Mouse (Mus musculus): ENCODE measurements around the gene Zfyve27. TPM values are rescaled to one million over a fixed set of nuclear protein-coding genes. Genes with fewer than 3 reads are reported as not detected.

Zfyve27 gene
- polyA plus RNA-seq, 1 experiment from 2014 or later: 35.5 TPM

DNA sequence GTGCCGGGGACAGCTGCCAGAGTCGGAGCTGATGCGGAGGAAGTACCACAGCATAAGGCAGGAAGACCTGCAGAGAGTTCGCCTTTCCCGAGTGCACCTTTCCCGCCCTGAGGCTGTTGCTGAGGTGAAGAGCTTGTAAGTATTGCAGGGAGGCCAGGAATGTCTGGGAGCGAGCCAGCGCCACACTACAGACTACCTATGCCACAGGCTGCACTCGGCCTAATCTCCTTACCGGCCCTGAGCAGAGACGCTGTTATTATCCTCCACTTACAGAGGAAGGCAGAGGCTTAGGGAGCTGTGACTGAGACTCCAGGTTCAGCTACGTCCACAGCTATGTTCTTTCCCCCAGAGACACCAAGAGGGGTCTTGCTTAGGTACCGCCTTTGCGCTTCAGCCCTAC, 15.6 kb downstream of the Zfyve27 start:
- H3K4me1 ChIP-seq (ENCODE audit: control insufficient read depth, insufficient read depth, low read length): no peaks in the 10 kb centered on the region
- H3K4me2 ChIP-seq (ENCODE audit: low read length): no peak overlapping the region
- H3K27me3 ChIP-seq (ENCODE audit: control insufficient read depth, insufficient read depth, low read length): no peaks in the 10 kb centered on the region
- peaks cover 50% of the 10 kb centered on the region for H3K36me3 ChIP-seq (ENCODE audit: control insufficient read depth, insufficient read depth, low read length)
- no peak for ATAC-seq (ENCODE audit: low FRiP score, low TSS enrichment)
- no peak overlapping the region for H3K4me3 ChIP-seq (replicated peaks; ENCODE audit: low read depth, low read length)
- no peaks in the 10 kb centered on the region for H3K9me3 ChIP-seq (ENCODE audit: control insufficient read depth, low read length)
- no peak for DNase-seq
- H3K27ac ChIP-seq (replicated peaks; ENCODE audit: low read depth, low read length): no peak overlapping the region
- 92% methylated on average over 14 of the region's 14 CpGs for WGBS
- H3K9ac ChIP-seq (replicated peaks; ENCODE audit: low read length): no peak overlapping the region

DNA sequence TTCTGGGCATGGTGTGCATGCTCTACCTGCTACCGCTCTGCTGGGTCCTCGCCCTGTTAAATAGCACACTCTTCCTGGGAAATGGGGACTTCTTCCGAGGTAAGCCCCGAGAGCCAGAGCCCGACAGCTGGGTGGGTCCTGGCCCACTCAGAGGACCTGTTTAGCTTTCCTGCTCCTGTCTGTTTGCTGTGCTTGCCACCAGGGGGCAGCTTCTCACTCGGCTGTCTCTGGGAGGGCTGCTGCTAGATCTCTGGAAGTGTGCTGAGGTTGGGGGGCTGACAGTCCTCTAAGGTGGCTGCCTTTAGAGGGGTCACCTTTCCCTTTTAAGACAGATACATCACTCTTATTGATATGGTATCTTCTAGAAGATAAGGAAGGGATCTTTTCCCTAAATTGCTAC, 18.9 kb downstream of the Zfyve27 start:
- Histone ChIP-seq H3K27me3 (ENCODE audit: control insufficient read depth, insufficient read depth, low read length) (no peaks in the 10 kb centered on the region), H3K36me3 (ENCODE audit: control insufficient read depth, insufficient read depth, low read length) (peaks cover 72% of the 10 kb centered on the region), H3K27ac (replicated peaks; ENCODE audit: low read depth, low read length) (no peak overlapping the region), H3K9me3 (ENCODE audit: control insufficient read depth, low read length) (no peaks in the 10 kb centered on the region), H3K9ac (replicated peaks; ENCODE audit: low read length) (no peak overlapping the region), H3K4me1 (ENCODE audit: control insufficient read depth, insufficient read depth, low read length) (no peaks in the 10 kb centered on the region), H3K4me3 (replicated peaks; ENCODE audit: low read depth, low read length) (no peak overlapping the region), H3K4me2 (ENCODE audit: low read length) (no peak overlapping the region)
- ATAC-seq (ENCODE audit: low FRiP score, low TSS enrichment) (no peak), DNase-seq (peak; percentile 49)
- WGBS: 63% methylated on average over 6 of the region's 6 CpGs

DNA sequence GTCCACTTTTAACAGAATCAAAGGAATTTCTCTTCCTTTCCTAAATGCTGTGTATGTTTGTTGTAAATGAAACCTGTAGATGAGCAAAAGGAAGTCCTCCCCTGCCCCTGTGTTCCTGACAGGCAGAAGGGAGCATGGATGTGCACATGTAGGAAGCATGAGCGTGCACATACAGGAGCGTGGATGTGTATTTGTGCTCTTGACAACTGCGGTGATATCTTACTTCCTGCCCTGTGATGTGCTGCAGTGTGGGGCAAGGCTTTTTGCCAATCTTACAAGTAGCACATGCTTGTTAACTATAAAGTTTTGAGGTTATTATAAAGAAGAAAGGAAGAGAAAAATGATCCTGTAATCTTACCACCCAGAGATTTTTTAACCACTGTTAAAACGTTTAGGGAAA, 26.0 kb downstream of the Zfyve27 start:
- ATAC-seq (ENCODE audit: low FRiP score, low TSS enrichment): no peak
- no peak overlapping the region for H3K4me2 ChIP-seq (ENCODE audit: low read length)
- no peaks in the 10 kb centered on the region for H3K4me1 ChIP-seq (ENCODE audit: control insufficient read depth, insufficient read depth, low read length)
- no peak for DNase-seq
- H3K9ac ChIP-seq (replicated peaks; ENCODE audit: low read length): no peak overlapping the region
- H3K9me3 ChIP-seq (ENCODE audit: control insufficient read depth, low read length): no peaks in the 10 kb centered on the region
- 89% methylated on average over 4 of the region's 4 CpGs for WGBS
- no peak overlapping the region for H3K27ac ChIP-seq (replicated peaks; ENCODE audit: low read depth, low read length)
- no peaks in the 10 kb centered on the region for H3K27me3 ChIP-seq (ENCODE audit: control insufficient read depth, insufficient read depth, low read length)
- no peak overlapping the region for H3K4me3 ChIP-seq (replicated peaks; ENCODE audit: low read depth, low read length)
- peaks cover 56% of the 10 kb centered on the region for H3K36me3 ChIP-seq (ENCODE audit: control insufficient read depth, insufficient read depth, low read length)

DNA sequence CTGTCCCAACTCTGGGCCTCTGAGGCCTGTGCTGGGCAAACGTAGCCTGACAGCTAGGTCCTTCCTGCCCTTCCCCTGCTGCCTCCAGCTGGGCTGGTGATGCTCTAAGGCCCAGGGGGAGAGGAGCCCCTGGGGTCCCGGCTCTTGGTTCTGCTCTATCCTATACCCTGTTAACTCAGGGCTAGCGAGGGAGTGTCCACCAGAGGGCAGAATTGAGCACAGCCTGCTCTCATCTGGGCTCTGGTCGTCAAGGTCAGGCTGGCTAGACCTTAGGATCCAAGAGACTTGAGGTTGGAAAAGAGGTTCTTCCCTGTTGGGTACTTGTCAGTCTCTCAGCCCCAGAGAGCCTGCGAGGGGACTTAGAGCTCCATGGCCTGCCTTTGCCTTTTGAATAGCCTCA, 26.7 kb downstream of the Zfyve27 start:
- Histone ChIP-seq H3K9ac (replicated peaks; ENCODE audit: low read length) (no peak overlapping the region), H3K36me3 (ENCODE audit: control insufficient read depth, insufficient read depth, low read length) (peaks cover 49% of the 10 kb centered on the region), H3K27ac (replicated peaks; ENCODE audit: low read depth, low read length) (no peak overlapping the region), H3K4me3 (replicated peaks; ENCODE audit: low read depth, low read length) (no peak overlapping the region), H3K27me3 (ENCODE audit: control insufficient read depth, insufficient read depth, low read length) (no peaks in the 10 kb centered on the region), H3K9me3 (ENCODE audit: control insufficient read depth, low read length) (no peaks in the 10 kb centered on the region), H3K4me1 (ENCODE audit: control insufficient read depth, insufficient read depth, low read length) (no peaks in the 10 kb centered on the region), H3K4me2 (ENCODE audit: low read length) (no peak overlapping the region)
- peak; percentile 80 for DNase-seq
- WGBS: 21% methylated on average over 5 of the region's 5 CpGs
- ATAC-seq (ENCODE audit: low FRiP score, low TSS enrichment): 0 out of 2 replicates have a peak, but pooled peaks have one; percentile 48

DNA sequence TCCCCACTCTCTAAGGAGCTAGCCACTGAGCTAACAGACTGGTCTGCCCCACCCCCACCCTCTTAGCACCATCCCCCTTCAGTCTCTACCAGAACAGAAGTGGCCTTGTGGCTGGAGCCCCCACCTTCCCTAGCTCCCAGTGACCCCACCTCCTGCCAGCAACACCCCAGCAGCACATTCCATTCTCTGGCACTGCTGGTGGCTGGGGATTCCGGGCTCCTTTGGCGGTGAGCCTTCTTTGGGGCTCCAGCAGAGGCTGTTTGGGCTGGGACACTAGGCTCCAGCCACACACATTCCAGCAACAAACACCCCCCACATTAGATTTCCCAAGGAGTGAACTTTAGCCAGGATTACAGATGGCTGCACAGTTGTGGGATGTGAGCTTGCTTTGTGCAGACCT, 29.6 kb downstream of the Zfyve27 start:
- Histone ChIP-seq H3K27ac (replicated peaks; ENCODE audit: low read depth, low read length) (no peak overlapping the region), H3K36me3 (ENCODE audit: control insufficient read depth, insufficient read depth, low read length) (peaks cover 29% of the 10 kb centered on the region), H3K4me2 (ENCODE audit: low read length) (no peak overlapping the region), H3K4me3 (replicated peaks; ENCODE audit: low read depth, low read length) (no peak overlapping the region), H3K9ac (replicated peaks; ENCODE audit: low read length) (no peak overlapping the region), H3K9me3 (ENCODE audit: control insufficient read depth, low read length) (no peaks in the 10 kb centered on the region), H3K4me1 (ENCODE audit: control insufficient read depth, insufficient read depth, low read length) (no peaks in the 10 kb centered on the region), H3K27me3 (ENCODE audit: control insufficient read depth, insufficient read depth, low read length) (peaks cover 3% of the 10 kb centered on the region; the same call in 1 of the 2 replicates)
- DNase-seq: no peak
- peak; percentile 27; the same call in 1 of the 2 replicates for ATAC-seq (ENCODE audit: low FRiP score, low TSS enrichment)
- 56% methylated on average over 2 of the region's 2 CpGs for WGBS

DNA sequence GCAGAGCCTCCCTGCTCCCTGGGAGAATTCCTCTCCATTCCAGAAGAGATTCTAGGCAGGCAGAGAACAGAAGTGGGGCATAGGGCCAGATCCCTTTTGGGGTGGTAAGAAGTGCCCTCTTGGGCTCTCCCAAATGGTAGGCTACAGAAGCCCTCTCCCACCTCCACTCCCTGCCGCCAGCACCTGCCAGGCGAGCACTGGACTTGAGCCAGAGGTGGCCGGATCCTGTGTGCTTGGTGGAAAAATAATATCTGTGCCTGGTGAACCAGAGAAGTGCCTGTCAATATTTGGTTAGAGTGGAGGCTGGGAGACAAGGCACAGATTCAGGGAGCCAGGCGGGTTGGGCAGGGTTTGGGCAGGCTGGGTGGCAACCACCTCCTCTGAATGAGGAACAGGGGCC, 32.6 kb downstream of the Zfyve27 start:
- no peak for ATAC-seq (ENCODE audit: low FRiP score, low TSS enrichment)
- Histone ChIP-seq H3K9me3 (ENCODE audit: control insufficient read depth, low read length) (no peaks in the 10 kb centered on the region), H3K4me1 (ENCODE audit: control insufficient read depth, insufficient read depth, low read length) (no peaks in the 10 kb centered on the region), H3K9ac (replicated peaks; ENCODE audit: low read length) (no peak overlapping the region), H3K36me3 (ENCODE audit: control insufficient read depth, insufficient read depth, low read length) (peaks cover 14% of the 10 kb centered on the region), H3K4me3 (replicated peaks; ENCODE audit: low read depth, low read length) (no peak overlapping the region), H3K27ac (replicated peaks; ENCODE audit: low read depth, low read length) (no peak overlapping the region), H3K4me2 (ENCODE audit: low read length) (no peak overlapping the region), H3K27me3 (ENCODE audit: control insufficient read depth, insufficient read depth, low read length) (peaks cover 32% of the 10 kb centered on the region; the same call in 1 of the 2 replicates)
- no peak for DNase-seq
- 88% methylated on average over 4 of the region's 4 CpGs for WGBS

DNA sequence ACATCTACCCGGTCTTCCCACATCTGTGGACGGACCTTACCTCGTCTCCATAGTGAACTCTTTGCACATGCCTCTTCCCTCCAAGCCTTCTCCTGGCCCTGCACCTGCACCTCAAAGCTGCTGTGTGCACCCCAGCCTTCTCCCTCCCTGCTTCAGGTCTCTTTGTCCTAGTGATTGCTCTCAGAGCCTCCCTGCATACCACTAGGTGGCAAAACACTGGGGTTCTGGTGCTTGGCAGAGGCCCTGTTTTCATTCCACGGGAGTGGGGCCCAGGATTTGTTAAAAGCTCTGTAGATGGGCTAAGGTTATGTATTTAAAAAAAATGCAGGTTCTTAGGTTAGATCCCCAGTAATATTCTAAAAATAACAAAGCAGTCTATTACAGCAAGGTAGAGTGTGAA, 33.3 kb downstream of the Zfyve27 start:
- ATAC-seq (ENCODE audit: low FRiP score, low TSS enrichment) (no peak), DNase-seq (peak; percentile 46)
- H3K36me3 ChIP-seq (ENCODE audit: control insufficient read depth, insufficient read depth, low read length): 0 out of 2 replicates have a peak, but pooled peaks cover 8% of the 10 kb centered on the region
- no peaks in the 10 kb centered on the region for H3K9me3 ChIP-seq (ENCODE audit: control insufficient read depth, low read length)
- H3K27ac ChIP-seq (replicated peaks; ENCODE audit: low read depth, low read length): no peak overlapping the region
- no peak overlapping the region for H3K9ac ChIP-seq (replicated peaks; ENCODE audit: low read length)
- H3K4me3 ChIP-seq (replicated peaks; ENCODE audit: low read depth, low read length): no peak overlapping the region
- no peaks in the 10 kb centered on the region for H3K4me1 ChIP-seq (ENCODE audit: control insufficient read depth, insufficient read depth, low read length)
- H3K27me3 ChIP-seq (ENCODE audit: control insufficient read depth, insufficient read depth, low read length): peaks cover 38% of the 10 kb centered on the region
- H3K4me2 ChIP-seq (ENCODE audit: low read length): no peak overlapping the region
- 74% methylated on average over 4 of the region's 4 CpGs for WGBS

DNA sequence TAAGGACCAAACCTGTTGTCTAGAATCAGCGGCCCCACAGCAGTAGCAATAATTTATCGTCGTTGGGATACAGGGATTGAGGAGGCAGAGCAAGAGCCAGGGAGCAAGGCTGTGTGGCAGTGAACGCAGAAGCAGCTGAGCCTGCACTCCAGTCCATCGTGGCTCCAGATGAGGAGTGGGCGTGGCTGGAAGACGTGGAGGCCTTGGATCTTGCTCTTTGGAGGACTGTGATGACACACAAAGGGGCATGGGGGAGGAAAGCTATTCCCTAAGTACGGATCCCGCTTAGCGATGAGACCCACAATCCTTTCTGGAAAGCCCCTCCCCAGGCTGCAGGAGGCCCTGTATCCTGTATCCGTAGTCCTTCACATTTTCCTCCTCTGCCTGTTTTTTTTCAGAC, 34.3 kb downstream of the Zfyve27 start:
- no peak overlapping the region for H3K4me2 ChIP-seq (ENCODE audit: low read length)
- peaks cover 48% of the 10 kb centered on the region for H3K27me3 ChIP-seq (ENCODE audit: control insufficient read depth, insufficient read depth, low read length)
- WGBS: 42% methylated on average over 11 of the region's 11 CpGs

DNA sequence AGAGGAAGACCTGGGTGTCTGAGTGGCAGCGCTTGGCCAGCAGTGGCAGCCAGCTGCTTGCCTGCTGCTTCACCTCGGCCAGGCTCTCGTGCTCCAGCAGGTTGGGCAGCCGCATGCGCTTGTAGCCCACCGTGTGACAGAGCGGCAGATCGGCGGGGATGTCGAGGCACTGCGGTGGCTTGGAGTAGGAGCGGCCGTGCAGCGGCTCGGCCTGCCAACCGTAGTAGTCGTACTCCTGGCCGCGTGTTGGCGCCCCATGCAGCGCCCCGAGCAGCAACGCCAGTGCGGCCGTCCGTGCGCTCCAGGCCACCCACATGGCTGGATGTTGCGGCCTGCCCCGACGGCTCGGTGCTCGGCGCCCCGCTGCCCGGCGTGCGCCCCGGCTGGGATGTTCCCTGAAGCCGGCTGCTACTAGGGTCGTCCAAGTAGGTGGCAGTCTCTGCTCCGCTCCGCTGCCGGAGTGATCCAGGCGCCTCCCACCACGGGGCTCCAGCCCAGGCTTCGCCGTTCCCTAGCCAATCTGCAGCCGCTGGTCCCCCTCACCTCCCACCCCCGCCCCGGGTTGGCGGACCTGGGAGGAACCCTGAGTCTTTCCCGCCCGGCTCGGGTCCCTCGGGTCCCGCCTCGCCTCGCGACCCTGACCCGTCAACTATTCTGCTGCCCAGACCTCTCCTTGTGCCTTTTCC, 38.1 kb downstream of the Zfyve27 start, which contains the start of gene Sfrp5:
Sfrp5 (minus strand) TSS at position 557 of the 686 bp plus-strand sequence.
- Histone ChIP-seq H3K4me3 (replicated peaks; ENCODE audit: low read depth, low read length) (peak within 1 kb of the TSS; percentile 23), H3K9ac (replicated peaks; ENCODE audit: low read length) (0 out of 2 replicates have a peak within 1 kb of the TSS, but pooled peaks have one; percentile 12), H3K36me3 (ENCODE audit: control insufficient read depth, insufficient read depth, low read length) (no peaks in the 10 kb centered on the region), H3K9me3 (ENCODE audit: control insufficient read depth, low read length) (no peaks in the 10 kb centered on the region), H3K4me1 (ENCODE audit: control insufficient read depth, insufficient read depth, low read length) (no peaks in the 10 kb centered on the region), H3K27ac (replicated peaks; ENCODE audit: low read depth, low read length) (no peak within 1 kb of the TSS), H3K27me3 (ENCODE audit: control insufficient read depth, insufficient read depth, low read length) (peaks cover 50% of the 10 kb centered on the region), H3K4me2 (ENCODE audit: low read length) (peak within 1 kb of the TSS; percentile 47)
- DNase-seq (peak; percentile 44), ATAC-seq (ENCODE audit: low FRiP score, low TSS enrichment) (no peak)
- WGBS: under 1% methylated on average over 60 of the region's 60 CpGs

More for the DNA sequence above, 34.3 kb downstream of the Zfyve27 start:
- ATAC-seq (ENCODE audit: low FRiP score, low TSS enrichment): no peak
- 0 out of 2 replicates have a peak, but pooled peaks cover 2% of the 10 kb centered on the region for H3K36me3 ChIP-seq (ENCODE audit: control insufficient read depth, insufficient read depth, low read length)
- H3K9me3 ChIP-seq (ENCODE audit: control insufficient read depth, low read length): no peaks in the 10 kb centered on the region
- H3K27ac ChIP-seq (replicated peaks; ENCODE audit: low read depth, low read length): no peak overlapping the region
- no peak for DNase-seq
- no peaks in the 10 kb centered on the region for H3K4me1 ChIP-seq (ENCODE audit: control insufficient read depth, insufficient read depth, low read length)
- no peak overlapping the region for H3K4me3 ChIP-seq (replicated peaks; ENCODE audit: low read depth, low read length)
- no peak overlapping the region for H3K9ac ChIP-seq (replicated peaks; ENCODE audit: low read length)

Data from midbrain, embryonic 14.5 days (tissue).